Mouse (Mus musculus) liver (tissue): ENCODE data around the gene A230050P20Rik.

ENCODE experiments used
- DNase-seq: peaks from one replicate; pipeline ENCODE4 v3.0.0-alpha.2; 2020; ENCODE audit warnings: mixed read lengths

Gene A230050P20Rik

DNA sequence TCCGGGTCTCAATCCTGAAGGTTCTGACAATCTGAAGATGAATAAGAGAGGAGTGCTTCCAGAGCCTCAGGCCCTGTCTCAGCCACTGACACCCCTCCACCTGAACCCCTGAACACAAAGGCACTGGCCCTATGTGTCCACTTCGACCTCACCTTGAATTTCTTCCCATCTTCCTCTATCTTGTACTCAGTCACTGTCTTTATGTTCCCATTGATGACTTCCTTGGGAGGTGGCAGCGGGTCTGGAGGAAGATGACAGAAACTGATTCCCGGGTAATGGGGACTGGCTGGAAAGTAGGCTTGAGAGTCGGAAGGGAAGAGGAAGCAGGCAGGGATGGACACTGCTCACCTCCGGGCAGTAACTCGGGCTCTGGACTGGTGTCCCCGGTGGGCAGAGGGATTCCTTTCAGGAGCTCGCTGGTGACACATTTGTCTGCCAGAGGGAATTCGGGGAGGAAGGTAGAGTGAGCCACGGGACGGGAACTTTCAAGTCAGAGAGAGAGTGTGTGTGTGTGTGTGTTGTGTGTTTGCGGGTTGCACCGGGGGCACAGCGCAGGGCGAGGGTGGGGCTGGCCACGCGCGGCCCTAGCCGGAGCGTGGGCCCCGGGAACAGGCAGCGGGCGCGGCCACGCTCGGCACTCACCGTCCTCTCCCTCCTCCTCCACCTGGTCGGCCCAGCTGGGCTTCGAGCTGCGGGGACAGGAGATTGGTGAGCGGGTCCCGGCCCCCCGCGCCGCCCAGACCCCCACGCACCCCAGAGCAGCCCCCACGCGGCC, 29.5 kb downstream of the A230050P20Rik start:
- DNase-seq: no peak

DNA sequence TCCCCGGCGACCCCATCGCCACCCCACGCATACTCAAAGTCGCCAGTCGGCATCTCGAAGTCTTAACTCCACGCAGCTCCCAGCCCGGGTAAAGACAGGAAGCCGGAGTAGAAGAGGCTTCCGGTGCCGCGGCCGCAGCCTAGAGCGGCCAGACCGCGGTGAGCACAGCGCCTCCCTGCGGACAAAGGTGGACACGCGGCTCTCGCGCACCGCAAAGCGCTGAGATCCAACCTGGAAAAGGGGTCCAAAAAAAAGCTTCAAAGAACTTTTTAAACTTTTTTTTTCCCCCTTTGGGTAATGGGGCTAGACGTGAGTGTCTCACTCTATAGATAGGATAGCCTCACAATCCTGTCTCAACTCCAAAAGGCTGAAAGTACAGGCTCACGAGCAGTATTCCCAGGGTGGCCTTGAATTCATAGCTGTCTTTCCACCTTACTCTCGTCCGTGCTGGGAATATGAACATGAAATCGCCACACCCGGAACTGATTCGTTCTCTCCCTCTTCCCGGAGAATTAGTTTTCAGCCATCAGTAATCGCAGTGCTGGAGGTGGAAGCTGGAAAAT, 30.1 kb downstream of the A230050P20Rik start, which contains the start of gene Eif3g:
Eif3g (minus strand) TSS at position 113 of the 563 bp plus-strand sequence.
- DNase-seq: peak; percentile 88

DNA sequence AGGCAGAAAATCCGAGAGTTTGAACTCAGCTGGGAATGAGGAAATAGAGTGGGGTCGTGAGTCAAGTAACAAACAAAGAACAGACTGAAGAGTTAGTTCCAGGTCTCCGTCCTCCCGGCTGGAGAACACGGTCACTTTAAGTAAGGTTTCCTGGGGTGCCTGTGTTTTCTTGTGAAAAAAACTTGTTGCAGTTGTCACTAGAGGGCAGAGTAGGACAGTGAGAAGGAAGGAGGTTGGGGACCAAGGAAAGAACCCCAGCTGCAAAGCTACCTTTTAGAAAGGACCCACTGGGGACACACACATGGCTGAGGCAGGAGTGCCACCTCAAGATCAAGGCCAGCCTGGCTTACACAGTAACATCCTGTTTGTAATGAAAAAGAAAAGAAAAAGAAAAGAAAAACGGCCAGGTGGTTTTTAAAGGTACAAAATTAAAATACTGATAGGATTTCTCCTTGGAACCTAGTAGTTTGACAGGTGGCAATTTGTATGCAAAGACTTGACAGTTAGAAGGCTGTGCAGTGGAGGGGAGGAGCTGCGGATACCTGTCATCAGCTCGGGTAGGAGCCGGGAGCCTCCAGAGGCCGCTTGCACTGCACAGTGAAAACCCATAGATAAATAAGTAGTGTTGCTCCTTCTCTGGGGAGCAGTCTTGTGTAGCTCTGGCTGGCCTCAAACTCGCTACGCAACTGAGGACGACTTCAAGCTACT, 33.2 kb downstream of the A230050P20Rik start:
- peak; percentile 48 for DNase-seq

DNA sequence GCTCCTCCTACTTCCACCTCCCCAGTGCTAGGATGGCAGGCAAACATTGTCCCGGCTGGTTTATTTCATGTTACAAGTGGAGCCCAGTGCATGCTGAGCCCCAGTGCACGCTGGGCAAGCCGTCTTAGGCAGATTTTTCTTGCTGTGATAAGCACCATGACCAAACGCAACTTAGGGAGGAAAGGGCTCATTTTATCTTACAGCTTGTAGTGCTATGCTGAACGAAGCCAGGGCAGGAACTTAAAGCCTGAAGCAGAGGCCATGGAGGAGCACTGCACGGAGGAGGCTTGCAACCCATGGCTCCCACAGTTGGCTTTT, 33.7 kb downstream of the A230050P20Rik start:
- no peak for DNase-seq

DNA sequence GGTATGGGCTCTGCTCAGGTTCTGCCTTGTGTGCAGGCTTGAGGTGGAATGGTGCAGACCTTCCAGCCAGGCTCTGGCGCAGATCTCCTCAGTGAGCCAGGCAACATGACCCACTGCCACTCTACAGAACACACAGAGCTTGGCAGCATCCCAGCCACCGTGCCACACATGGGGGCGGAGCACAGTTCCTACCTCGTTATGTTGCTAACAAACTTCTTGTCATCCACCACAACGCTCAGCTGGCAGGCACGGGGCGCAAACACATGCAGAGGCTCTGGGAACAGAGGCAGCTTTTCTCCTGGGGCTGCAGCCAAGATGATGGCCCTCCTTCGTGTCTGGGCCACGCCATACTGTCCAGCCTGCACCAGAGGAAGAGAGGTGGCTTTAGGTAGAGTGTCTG, 41.5 kb downstream of the A230050P20Rik start:
- no peak for DNase-seq

DNA sequence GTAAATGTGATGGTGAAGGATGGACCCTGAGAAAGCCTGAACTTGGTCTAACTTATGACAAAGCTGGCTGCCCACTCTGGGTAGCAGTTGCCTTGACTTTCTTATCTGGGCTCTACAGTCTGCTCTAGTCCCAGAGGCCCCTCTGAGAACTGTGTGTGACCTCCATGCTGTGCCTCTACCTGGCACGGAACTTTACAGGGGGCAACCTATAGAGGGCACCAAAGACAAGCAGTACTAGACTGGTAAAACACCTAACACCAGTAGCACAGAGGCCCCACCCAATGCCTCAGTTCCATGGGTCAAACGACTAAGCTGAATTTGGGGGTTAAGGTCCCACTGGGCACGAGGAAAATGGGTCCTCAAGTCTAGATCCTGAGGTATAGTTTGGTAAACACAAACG, 47.7 kb downstream of the A230050P20Rik start:
- peak; percentile 45 for DNase-seq

DNA sequence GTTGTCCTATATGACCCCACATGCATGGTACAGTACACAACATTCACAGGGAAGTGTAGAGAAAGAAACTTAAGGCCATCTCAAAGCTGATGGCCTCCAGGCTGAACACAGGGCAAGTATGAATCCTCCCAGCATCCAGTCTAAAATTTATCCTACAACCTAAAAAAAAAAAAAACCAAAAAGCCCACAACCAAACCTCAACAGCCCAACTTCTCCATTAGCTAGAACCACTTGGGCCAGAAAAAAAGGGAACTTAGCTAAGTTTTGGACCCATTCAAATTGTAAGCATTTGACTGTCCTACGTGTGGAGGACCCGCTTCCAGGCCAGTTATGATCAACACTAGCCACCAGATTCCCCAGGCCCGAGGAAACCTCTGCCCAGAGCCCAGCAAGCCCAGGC, 54.8 kb downstream of the A230050P20Rik start:
- DNase-seq: no peak
